Mouse (Mus musculus): ENCODE results near the gene Iba57.

The Iba57 gene

DNA sequence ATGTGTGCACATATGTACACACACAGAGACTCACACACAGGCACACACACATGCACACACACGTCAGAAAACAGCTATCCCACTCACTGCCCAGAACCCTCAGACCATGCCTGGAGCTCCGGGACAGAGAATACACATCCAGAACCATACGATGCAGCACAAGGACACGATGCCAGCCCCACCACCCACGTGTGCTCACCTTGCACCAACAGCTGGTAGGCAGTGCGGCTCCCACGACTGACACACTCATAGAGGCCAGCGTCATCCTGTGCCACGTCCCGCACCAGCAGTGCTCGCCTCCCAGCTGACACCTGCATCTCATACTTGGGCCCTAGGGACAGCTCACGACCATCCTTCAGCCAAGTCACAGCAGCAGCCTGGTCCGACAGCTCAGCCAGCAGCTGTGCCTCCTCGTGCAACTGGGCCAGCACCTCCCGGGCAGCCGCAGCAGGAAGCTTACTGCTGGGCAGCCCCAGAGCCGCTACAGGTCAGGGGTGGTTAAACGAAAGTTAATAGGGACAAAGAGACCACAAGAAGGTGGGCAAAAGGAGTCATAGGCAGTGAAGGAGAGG is 32.1 kb downstream of the Iba57 start:
- DNase-seq = no peak

GRCm38 (mm10) chr11:59130782-59131181 is 32.8 kb downstream of the Iba57 start:
- peak; percentile 94 for DNase-seq

DNA sequence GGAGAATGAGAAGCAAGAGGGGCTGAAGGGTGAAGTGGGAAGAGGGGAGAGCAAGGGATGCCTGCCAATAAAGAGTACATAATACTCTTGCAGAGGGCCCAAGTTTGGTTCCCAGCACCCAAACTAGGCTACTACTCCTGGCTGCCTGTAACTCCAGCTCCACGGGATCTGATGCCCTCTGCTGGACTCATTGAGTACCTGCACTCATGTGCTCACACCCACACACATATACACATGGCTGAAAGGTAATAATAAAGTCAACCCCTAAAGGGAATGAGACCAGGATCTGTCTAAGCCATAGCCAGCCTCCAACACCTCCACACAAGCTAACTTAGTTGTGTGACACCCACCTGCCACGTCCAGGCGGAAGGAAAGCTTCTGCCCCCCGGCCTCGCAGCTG is 57.6 kb downstream of the Iba57 start:
- no peak for DNase-seq
